Comparison of ENCODE assay signal across 27 mouse cellular contexts in genomic region chr6:48630831-48631230, GRCm38 (mm10). TPM values are rescaled to one million over a fixed set of nuclear protein-coding genes. Genes with fewer than 3 reads are reported as not detected.
"Had no signal": no experiment of that assay in that cellular context is flagged by ENCODE, and none has a peak within 500 bp of the region (broad histone marks: within the 10 kb centered on the region; RNA-seq: fewer than 3 reads in every experiment).

No protein-coding gene starts in this region.

- H3K36me3 ChIP-seq: heart, embryonic 10.5 days; heart, embryonic 12.5 days; hindbrain, embryonic 10.5 days; hindbrain, embryonic 12.5 days; intestine, embryonic 15.5 days; limb, embryonic 10.5 days; limb, embryonic 12.5 days had no signal

- DNase-seq: gastrocnemius, adult 2 months; gastrocnemius, postnatal 10 days; gastrocnemius, postnatal 25 days; heart, postnatal 10 days; heart, postnatal 4 days; kidney, adult 8-10 months; kidney, postnatal 10 days; kidney, postnatal 4 days; liver had no signal

- H3K4me3 ChIP-seq: gastrocnemius, adult 2 months; heart, embryonic 10.5 days; heart, embryonic 12.5 days; hindbrain, embryonic 10.5 days; hindbrain, embryonic 12.5 days; intestine, embryonic 15.5 days; layer of hippocampus, adult 2 months; left cerebral cortex, adult 2 months; limb, embryonic 10.5 days; limb, embryonic 12.5 days had no signal

- H3K27ac ChIP-seq: gastrocnemius, adult 2 months; heart, embryonic 10.5 days; hindbrain, embryonic 10.5 days; hindbrain, embryonic 12.5 days; hindbrain, embryonic 14.5 days; intestine, embryonic 15.5 days; layer of hippocampus, adult 2 months; left cerebral cortex, adult 2 months; limb, embryonic 10.5 days; limb, embryonic 12.5 days had no signal

RNA-seq across cellular contexts. Expression of gene Gm44965, which starts 37.1 kb away (rescaled TPM):
- polyA plus RNA-seq: frontal cortex, adult 2 months; heart, embryonic 12.5 days; heart, embryonic 16.5 days; hindbrain, embryonic 12.5 days; hindbrain, embryonic 16.5 days; intestine, embryonic 15.5 days; intestine, postnatal 0 days; kidney, embryonic 14.5 days; kidney, embryonic 16.5 days; limb, embryonic 10.5 days; limb, embryonic 12.5 days; limb, embryonic 14.5 days; liver, embryonic 11.5 days had no signal
